Mouse (Mus musculus) megakaryocyte, embryonic 14.5 days (primary cell): ENCODE measurements around the gene Dnajc12. TPM values are rescaled to one million over a fixed set of nuclear protein-coding genes. Genes with fewer than 3 reads are reported as not detected.
"Not testable (repeated sequence)": the region's sequence is repeated elsewhere in the genome, so short reads cannot be mapped to it uniquely, and the experiment has no call there.

ENCODE experiments used
- H3K27me3 ChIP-seq: replicated peaks from 2 replicates; pipeline ENCODE3; 2012; ENCODE audit warnings: inconsistent platforms
- H3K36me3 ChIP-seq: replicated peaks from 2 replicates; pipeline ENCODE3; 2012; ENCODE audit warnings: low read length, inconsistent platforms, mixed read lengths
- H3K4me1 ChIP-seq: 2 replicates; pipeline ENCODE4 v1.6.1; 2012; ENCODE audit warnings: inconsistent platforms
- H3K4me3 ChIP-seq: replicated peaks from 2 replicates; pipeline ENCODE3; 2012; ENCODE audit warnings: moderate library complexity, mild to moderate bottlenecking, inconsistent platforms
- H3K9me3 ChIP-seq: 2 replicates; pipeline ENCODE4 v1.6.1; 2012; ENCODE audit warnings: inconsistent platforms
- FLI1 ChIP-seq: IDR thresholded peaks from 2 replicates; pipeline ENCODE4 v1.6.1; 2012; ENCODE audit warnings: low read length, inconsistent platforms, mixed read lengths
- GATA1 ChIP-seq: IDR thresholded peaks from 3 replicates; pipeline ENCODE4 v1.6.1; 2012; ENCODE audit warnings: mixed read lengths, low read length, inconsistent platforms, borderline replicate concordance
- polyA plus RNA-seq: library from polyadenylated mRNA; stranded (reverse); fragments of >175 nt; gene quantifications from 2 replicates; pipeline ENCODE4 v1.2.3, GENCODE M21; 2012; ENCODE audit warnings: low replicate concordance; ENCODE audit not compliant: insufficient read depth

Gene Dnajc12
- polyA plus RNA-seq, 1 experiment: 1.0 TPM

GRCm38 (mm10) chr10:63429785-63430305, 47.6 kb downstream of the Dnajc12 start, which contains the start of gene Ctnna3:
Gene Ctnna3 (plus strand): TSS chr10:63430098.
- TF ChIP-seq GATA1: no peak
- peak; percentile 79; the same call in 1 of the 2 replicates for TF ChIP-seq FLI1
- H3K4me1 ChIP-seq: peaks cover 22% of the 10 kb centered on the region
- H3K4me3 ChIP-seq: peak within 1 kb of the TSS; percentile 98
- H3K36me3 ChIP-seq: no peaks in the 10 kb centered on the region
- no peaks in the 10 kb centered on the region for H3K27me3 ChIP-seq
- no peaks in the 10 kb centered on the region for H3K9me3 ChIP-seq

GRCm38 (mm10) chr10:63431221-63431736, 49.0 kb downstream of the Dnajc12 start:
- TF ChIP-seq FLI1 (no peak), GATA1 (no peak)
- Histone ChIP-seq H3K4me1 (peaks cover 22% of the 10 kb centered on the region), H3K27me3 (no peaks in the 10 kb centered on the region), H3K36me3 (no peaks in the 10 kb centered on the region), H3K9me3 (no peaks in the 10 kb centered on the region), H3K4me3 (no peak overlapping the region)

- Histone ChIP-seq H3K36me3 (no peaks in the 10 kb centered on the region), H3K27me3 (no peaks in the 10 kb centered on the region), H3K4me3 (peak overlapping the region; percentile 10), H3K9me3 (no peaks in the 10 kb centered on the region), H3K4me1 (peaks cover 22% of the 10 kb centered on the region)
- TF ChIP-seq FLI1 (no peak), GATA1 (no peak)
Observed at GRCm38 (mm10) chr10:63432099-63432498, 49.9 kb downstream of the Dnajc12 start.

GRCm38 (mm10) chr10:63432887-63433286, 50.6 kb downstream of the Dnajc12 start:
- Histone ChIP-seq H3K9me3 (no peaks in the 10 kb centered on the region), H3K27me3 (no peaks in the 10 kb centered on the region), H3K4me3 (no peak overlapping the region), H3K36me3 (no peaks in the 10 kb centered on the region), H3K4me1 (peaks cover 22% of the 10 kb centered on the region)
- TF ChIP-seq GATA1: no peak
- TF ChIP-seq FLI1: no peak

- Histone ChIP-seq H3K9me3 (peaks cover 3% of the 10 kb centered on the region), H3K27me3 (no peaks in the 10 kb centered on the region), H3K36me3 (no peaks in the 10 kb centered on the region), H3K4me3 (no peak overlapping the region), H3K4me1 (peaks cover 4% of the 10 kb centered on the region; the same call in 1 of the 2 replicates)
- no peak for TF ChIP-seq GATA1
Observed at GRCm38 (mm10) chr10:63438736-63439262, 56.6 kb downstream of the Dnajc12 start.

GRCm38 (mm10) chr10:63439694-63440228, 57.5 kb downstream of the Dnajc12 start:
- H3K9me3 ChIP-seq: peaks cover 10% of the 10 kb centered on the region
- no peak for TF ChIP-seq FLI1
- no peak for TF ChIP-seq GATA1
- H3K36me3 ChIP-seq: no peaks in the 10 kb centered on the region
- H3K4me3 ChIP-seq: no peak overlapping the region
- H3K27me3 ChIP-seq: no peaks in the 10 kb centered on the region
- H3K4me1 ChIP-seq: peaks cover 9% of the 10 kb centered on the region

- not testable (repeated sequence) for H3K4me1 ChIP-seq, H3K27me3 ChIP-seq, H3K36me3 ChIP-seq, H3K4me3 ChIP-seq
- peaks cover 12% of the 10 kb centered on the region for H3K9me3 ChIP-seq
Observed at GRCm38 (mm10) chr10:63444602-63445387, 62.6 kb downstream of the Dnajc12 start.

GRCm38 (mm10) chr10:63453926-63454325, 71.7 kb downstream of the Dnajc12 start:
- no peak overlapping the region for H3K4me3 ChIP-seq
- TF ChIP-seq FLI1 (no peak), GATA1 (no peak)
- no peaks in the 10 kb centered on the region for H3K36me3 ChIP-seq
- H3K27me3 ChIP-seq: no peaks in the 10 kb centered on the region
- no peaks in the 10 kb centered on the region for H3K9me3 ChIP-seq
- H3K4me1 ChIP-seq: peaks cover 11% of the 10 kb centered on the region

GRCm38 (mm10) chr10:63455110-63455878, 73.1 kb downstream of the Dnajc12 start:
- no peak overlapping the region for H3K4me3 ChIP-seq
- peaks cover 11% of the 10 kb centered on the region for H3K4me1 ChIP-seq
- no peaks in the 10 kb centered on the region for H3K27me3 ChIP-seq
- no peaks in the 10 kb centered on the region for H3K36me3 ChIP-seq
- H3K9me3 ChIP-seq: no peaks in the 10 kb centered on the region
- TF ChIP-seq GATA1: no peak
- TF ChIP-seq FLI1: no peak
